Mouse (Mus musculus): ENCODE results near the gene Galntl6.
"Not testable (repeated sequence)": the region's sequence is repeated elsewhere in the genome, so short reads cannot be mapped to it uniquely, and the experiment has no call there.

Galntl6 gene

DNA sequence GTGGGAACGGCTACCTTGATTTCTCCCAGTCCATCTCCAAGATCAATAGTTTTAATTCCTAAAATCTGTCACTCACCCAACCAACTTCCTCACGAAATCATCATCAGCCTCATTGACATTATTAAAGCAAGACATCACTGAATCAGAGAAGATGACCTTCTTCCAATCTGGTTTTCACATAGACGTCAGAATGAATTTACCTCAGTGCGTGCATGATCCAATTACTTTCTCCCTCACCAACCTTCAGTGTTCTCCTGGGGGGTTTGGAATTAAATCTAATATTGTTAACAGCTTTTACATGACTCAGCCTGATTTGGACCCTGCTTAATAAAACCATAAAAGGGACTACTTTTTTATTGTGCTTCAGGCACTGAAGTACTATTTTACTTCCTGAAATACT, 307.7 kb downstream of the Galntl6 start:
- DNase-seq (ENCODE audit: low read depth, low spot score): no peak

DNA sequence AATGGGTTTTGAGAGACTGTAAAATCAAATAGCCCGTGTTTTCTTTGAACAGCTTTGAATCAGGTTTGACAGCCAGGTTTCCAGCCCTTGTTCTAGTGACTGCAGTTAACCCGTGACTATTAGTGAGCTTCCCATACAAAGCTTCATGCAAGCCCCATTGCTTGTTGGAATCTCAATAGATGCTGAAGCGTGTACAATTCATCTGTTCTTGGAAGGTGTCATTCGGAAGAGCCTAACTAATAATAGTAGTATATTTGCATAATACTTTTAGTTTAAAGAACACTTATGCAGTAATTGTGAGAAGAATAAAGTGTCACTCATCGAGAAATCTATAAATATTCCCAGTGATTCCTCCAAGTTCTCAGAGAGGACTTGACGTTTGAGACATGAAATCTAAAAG, 314.6 kb downstream of the Galntl6 start:
- peak; percentile 6 for DNase-seq (ENCODE audit: low read depth, low spot score)

DNA sequence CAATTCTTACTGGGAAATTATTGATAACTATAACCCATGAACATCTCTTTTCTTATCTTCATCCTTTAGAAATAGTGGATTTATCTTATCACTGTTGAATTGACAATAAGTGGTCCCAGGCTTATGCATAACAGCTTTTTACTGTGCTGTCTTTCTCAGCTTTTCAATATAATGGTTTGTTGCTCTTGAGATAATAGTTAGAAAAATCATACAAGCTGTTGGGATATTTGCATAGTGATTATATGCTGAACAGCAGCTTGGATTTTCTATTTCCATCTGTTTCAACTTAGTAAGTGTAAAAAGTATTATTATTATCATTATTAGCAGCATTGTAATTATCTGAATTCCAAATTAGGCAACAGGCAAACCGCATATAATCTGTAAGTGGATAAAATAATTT, 337.1 kb downstream of the Galntl6 start:
- no peak for DNase-seq (ENCODE audit: low read depth, low spot score)

DNA sequence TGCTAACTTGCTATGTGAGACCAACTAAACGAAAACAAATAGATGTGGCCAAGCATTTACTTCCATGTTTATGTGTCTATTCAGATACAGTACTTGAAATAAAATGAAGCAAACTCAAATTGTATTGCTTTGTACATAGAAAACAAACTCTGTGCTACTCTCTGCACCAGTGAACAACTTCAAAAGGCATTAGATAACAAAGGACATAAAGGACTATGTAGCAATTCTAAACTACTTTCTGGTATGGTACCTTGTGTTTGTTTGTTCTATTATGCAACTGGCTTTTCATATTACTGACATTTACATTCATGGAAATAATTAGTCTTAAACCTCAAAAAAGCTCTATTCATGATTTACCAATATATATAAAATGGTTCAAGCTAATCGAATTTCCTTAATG, 344.4 kb downstream of the Galntl6 start:
- no peak for DNase-seq (ENCODE audit: low read depth, low spot score)

DNA sequence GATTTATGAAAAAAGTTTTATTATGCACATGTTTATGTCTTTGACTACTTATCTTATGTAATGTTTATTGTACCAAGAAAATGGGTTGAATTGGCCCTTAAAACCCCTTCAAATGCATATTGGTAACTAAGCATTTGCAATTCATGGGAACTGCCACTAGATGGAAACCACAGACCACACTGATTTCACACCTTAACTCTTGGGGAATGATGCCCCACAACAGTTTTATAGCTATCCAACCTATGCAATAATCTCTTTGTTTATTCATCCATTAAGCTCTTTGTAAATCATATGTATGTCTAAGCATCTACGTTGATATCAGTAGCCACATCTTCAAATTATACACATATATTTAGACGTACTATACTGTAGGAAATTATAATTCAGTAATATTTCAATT, 346.3 kb downstream of the Galntl6 start:
- DNase-seq (ENCODE audit: low read depth, low spot score): peak; percentile 42

DNA sequence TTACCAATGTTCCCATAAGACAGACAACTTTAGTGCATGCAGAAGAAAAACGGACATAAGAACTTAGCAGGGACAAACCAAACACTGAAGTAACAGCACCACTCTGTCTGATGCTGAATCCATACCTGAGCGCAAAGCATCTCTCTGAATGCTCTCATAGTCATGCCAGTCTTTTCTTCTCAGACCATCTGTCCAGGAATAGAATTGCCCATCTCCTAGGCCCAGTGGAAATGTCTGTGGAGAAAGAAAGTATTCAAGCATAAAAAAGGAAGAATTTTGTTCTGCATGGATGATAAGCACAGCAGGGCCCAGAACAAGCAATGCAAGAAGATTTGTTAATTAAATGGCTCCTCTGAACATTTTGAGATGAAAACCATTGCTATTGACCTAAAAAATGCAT, 376.7 kb downstream of the Galntl6 start:
- no peak for DNase-seq (ENCODE audit: low read depth, low spot score)

DNA sequence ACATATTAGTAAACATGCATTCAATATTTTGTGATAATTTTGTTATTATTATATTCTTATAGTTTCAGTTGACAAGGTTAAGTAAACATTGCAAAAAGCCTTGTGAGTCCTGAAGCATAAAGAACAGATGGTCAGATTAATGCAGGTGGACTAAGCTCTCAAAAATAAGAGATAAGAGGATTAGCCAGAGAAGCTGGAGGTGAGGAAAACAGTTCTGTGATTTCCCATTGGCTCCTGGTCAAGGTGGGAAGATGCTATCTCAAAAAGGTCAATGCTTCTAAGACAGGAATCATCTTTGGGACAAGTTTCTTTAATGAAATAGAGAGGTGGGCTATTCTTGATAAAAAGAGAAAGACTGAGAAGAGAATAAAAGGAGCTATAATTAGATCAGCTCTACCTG, 377.8 kb downstream of the Galntl6 start:
- DNase-seq (ENCODE audit: low read depth, low spot score): no peak

DNA sequence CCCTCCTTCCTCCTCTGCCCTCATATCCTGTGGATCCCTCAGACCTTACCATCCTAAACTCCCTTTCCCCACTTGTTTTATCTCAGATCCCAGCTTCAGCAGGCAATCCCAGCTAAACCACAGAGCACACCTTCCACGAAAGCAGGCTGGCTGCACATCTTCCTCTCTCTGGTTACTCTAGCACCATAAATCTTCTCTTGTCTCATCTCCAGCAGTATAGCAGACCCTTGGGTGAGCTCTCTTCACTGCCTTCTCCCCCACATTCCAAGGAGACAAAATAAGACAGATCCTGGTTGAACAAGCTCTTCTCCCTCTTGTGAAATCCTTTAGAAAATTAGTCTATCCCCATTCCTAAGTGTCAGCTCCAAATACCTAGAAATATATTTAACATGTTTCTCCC, 389.0 kb downstream of the Galntl6 start:
- DNase-seq (ENCODE audit: low read depth, low spot score): no peak

DNA sequence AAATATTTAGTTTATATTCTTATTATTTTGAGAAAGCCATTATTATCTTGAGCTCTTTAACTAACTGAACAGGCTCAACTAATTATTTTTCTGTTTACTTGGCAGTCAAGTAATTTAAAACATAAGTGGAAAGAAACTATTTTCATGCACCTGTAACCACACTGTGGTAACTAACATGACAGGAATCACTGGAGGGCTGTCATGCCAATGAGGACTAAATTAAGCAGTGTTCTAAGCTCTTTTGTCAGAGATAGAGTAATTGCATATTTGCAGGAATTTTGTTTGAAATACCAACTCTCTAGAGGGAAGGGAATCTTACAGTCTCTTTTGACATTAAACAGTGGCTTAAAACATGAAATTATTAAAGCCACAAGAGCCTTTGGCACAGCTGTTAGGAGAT, 390.5 kb downstream of the Galntl6 start:
- no peak for DNase-seq (ENCODE audit: low read depth, low spot score)

DNA sequence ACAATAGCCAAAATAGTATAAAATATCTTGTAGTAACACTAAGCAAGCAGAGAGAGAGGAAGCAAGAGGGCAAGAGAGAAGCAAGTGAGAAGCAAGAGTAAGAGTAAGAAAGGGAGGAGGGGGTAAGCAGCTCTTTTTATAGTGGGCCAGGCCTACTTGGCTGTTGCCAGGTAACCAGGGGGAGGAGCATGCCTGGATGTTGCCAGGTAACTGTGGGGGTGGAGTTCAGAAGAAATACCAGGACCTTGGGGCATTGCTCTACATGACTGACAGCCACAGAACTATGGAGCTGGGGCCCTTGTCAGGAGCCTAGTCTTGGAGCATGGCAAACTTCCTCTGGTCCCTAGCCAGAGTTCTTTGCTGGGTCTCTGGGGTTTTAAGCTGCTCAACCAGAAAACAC, 401.9 kb downstream of the Galntl6 start:
- no peak for DNase-seq (ENCODE audit: low read depth, low spot score)

DNA sequence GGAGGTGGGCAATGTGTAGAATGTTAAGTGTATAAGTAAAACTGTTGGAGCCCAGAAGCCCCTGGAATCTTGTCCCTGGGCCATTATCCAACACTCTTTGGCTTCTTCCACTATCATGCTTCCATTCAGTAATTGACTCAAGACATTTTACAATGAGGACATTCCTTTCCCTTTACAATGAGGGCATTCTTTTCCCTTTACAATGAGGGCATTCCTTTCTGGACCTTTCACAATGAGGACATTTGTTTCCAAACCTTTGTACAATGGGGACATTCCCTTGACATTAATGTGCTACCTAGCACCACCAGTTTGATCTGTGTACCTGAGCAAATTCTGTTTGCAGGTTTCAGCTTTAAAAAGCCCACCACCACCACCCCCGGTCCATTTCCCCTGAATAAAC, 403.4 kb downstream of the Galntl6 start:
- DNase-seq (ENCODE audit: low read depth, low spot score): no peak

DNA sequence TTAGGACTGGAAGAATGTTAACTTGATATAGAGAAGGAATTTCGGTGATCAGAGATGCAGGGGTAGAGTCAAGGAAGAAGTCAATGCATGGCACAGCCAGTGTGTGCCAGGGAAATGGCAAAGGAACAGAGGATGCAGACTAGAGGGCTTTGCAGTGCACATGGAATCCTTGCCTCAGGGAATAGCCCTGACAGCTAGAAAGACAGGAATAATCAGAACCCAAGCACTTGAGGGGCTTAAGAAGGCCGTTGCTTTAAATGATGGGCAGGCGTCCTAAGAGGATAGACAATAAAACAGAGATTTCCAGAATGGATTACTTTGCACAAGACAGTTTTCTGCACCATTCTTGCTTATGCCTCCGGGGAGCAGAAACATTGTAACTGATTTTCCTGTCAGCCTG, 425.3 kb downstream of the Galntl6 start:
- no peak for DNase-seq (ENCODE audit: low read depth, low spot score)

DNA sequence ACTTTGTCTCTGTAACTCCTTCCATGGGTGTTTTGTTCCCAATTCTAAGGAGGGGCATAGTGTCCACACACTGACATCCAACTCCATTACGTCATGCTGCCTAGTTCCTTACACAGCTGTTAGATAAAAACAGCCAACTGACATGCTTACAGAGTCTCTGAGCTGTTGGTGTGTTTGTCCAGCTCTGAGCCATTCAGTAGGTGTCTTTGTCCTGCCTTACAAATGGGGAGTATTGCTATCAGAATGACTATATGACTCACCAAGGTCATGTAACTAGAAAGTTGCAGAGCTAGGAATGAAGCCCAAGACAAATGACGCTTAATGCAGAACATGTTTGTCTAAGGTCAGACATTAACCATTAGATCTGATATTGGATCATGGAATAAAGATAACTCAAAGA, 449.1 kb downstream of the Galntl6 start:
- not testable (repeated sequence) for DNase-seq (ENCODE audit: low read depth, low spot score)

DNA sequence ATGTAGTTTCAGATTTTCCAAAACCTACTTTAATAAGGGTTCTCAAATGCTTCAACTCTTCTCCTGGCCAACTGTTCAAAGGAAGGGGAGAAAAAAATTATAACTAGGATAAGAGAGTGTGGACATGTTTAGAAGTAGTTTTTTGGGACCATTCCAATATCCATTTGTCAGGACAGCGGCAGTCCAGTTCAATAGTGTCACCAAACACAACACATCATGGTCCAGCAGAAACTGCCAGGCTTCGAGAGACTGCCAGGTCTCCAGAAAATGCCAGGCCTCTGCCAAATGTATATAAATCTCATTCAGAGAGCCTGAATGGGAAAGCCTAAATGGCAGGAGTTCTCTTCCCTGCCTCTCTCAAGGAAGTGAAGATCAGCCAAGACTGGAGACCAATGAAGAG, 469.7 kb downstream of the Galntl6 start:
- no peak for DNase-seq (ENCODE audit: low read depth, low spot score)

DNA sequence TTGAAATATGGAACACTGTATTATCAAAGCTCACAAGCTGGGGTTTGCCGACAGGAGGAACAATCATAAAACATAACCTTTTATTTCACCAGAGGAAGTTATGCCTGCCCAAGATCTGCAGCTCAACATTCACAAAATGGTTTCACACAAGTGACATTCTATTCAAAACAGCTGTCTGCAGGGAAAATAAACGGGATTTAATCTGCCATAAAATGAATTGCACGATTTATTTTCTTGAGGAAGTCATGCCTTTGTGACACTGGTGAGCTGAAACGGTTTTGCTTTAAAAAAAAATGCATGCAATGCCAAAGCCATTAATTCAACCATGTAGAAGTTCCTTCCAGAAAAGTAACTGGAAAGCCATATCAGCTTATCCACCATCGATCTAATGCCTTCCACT, 494.0 kb downstream of the Galntl6 start:
- DNase-seq (ENCODE audit: low read depth, low spot score): no peak

DNA sequence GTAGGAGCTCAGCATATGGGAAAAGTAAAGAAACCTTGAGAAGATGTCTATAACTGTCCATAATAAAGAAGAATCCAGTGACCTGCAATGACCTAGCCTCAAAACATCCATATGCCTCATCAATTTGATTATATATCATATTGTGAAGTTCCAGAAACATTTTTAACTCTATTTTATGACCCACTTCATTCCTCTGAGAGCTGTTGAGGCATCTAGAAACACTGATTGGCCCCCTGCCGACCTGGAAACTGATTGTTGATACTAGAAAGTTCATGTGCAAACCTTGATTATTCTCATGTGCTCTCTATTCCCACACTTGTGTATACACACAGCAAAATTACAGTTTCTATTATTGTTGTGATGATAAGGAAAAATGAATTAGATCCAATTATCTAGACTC, 494.9 kb downstream of the Galntl6 start:
- no peak for DNase-seq (ENCODE audit: low read depth, low spot score)

DNA sequence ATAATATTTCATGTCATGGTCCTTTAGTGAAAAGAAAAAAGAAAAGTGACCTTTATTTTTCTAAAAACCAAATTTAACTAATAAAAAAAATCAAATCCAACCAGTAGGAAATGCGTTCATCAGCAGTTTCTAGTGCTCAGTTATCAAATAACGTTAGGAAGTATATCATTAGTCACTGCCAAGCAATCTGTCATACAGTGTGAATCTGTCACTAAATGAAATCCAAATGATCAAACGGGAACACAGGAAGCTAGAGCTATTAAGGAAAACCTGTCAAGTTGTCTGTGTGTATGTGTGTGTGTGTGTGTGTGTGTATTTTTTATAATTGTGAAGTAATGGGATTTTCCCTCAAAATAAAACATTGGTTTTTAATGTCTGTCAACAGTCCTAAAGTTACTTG, 515.9 kb downstream of the Galntl6 start:
- peak; percentile 22 for DNase-seq (ENCODE audit: low read depth, low spot score)

DNA sequence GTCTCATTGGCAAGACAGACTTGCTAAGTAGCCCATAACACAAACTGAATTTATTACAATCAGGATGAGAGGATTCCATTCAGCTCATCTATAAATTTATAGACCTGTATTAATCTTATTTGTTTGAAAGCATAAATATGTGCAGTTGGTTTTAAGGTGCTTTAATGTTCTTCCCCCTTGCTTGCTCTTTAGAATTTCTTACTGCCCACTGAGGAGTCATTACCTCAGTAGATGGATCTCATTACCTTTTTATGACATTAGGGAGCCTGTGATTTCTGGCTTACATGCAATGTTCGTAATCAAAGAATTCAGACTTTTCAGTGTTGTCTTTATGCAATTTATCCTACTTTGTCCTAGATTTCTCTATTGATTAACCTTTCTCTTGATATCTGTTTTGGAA, 516.6 kb downstream of the Galntl6 start:
- DNase-seq (ENCODE audit: low read depth, low spot score): no peak

DNA sequence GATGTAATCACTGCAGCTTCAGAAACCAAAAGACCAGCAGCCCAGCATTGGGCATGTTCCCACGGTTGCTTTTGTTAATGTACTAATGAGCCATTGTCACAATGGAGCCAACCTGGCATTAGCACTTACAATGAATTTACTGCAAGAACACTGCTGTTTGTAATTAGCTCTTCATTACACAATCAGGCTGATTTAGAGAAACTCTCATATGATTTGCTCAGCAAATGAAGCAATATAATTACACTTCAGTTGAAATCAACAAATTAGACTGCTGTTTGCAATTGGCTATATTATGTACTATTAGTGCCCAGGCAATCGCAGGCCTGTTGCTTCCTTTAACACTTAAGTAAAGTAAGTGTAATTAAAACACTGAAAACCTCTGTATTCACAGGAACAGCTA, 540.1 kb downstream of the Galntl6 start:
- peak; percentile 38 for DNase-seq (ENCODE audit: low read depth, low spot score)

DNA sequence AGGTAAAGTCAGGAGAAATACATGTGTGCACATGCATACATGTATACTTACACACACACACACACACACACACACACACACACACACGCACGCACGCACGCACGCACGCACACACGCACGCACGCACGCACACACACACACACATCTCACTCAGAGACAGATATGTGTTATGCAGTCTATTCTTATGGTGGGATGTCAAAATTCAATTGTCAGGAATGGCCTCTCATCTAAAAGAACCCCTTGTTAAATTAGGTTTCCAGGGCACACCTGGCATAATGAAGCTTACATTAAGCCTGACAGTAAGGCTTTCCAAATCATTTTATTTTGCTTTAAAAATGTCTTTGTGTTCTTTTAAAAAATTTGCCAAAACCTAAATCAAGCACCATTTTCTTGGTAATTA, 540.5 kb downstream of the Galntl6 start:
- DNase-seq (ENCODE audit: low read depth, low spot score): no peak

DNA sequence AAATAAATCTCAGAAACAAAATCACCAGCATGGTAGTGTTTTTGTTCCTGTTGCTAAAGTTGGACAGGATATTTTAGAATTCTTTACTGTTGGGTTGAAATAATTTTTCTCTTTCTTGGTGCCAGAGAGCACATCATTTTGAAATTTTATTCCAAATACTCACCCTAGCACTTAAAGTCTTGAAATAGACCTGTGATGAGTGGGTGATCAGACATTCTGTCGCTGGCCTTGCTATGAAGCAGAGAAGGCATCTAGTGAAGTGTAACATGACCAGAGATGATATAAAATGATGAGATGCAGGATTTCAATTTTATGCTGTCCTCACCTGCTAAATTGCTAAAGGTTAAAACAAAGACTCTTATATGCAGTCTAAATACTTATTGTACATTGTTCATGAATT, 581.3 kb downstream of the Galntl6 start:
- DNase-seq (ENCODE audit: low read depth, low spot score): peak; percentile 63

DNA sequence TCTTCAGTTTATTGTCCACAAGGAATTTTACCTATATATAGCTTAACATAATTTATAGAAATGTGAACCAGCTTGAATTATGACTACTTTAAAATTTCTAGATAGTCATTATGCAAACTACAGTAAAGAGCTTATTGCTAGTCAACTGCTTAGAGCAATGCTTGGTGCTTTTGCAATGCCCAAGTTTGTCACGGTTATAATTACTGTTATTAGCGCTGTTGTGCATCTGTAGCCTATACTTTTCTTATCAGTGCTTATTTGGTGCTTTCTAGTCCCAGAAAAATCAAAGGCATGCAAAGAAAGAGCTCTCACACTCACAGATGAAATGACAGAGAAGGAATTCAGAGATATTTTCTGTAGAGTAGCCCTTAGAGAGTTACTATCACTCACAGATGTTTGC, 599.0 kb downstream of the Galntl6 start:
- no peak for DNase-seq (ENCODE audit: low read depth, low spot score)

DNA sequence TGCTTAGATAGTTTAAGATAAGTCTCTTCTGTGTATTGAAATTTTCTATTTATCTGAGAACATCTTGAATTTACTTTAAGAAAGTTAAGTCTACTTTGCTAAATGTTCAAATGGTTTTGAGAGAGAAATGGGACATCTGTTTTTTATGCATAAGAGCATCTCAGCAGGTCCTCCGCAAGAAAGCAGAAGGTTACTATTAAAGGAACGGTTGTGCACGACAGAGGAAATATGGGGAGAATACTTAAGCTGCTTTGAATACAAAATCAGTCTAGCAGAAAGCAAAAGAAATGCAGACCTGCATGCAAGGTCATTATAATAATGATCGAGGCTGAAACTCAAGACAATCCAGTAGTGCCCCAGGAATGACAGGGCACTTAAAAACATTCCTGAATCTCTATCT, 621.0 kb downstream of the Galntl6 start:
- peak; percentile 70 for DNase-seq (ENCODE audit: low read depth, low spot score)

DNA sequence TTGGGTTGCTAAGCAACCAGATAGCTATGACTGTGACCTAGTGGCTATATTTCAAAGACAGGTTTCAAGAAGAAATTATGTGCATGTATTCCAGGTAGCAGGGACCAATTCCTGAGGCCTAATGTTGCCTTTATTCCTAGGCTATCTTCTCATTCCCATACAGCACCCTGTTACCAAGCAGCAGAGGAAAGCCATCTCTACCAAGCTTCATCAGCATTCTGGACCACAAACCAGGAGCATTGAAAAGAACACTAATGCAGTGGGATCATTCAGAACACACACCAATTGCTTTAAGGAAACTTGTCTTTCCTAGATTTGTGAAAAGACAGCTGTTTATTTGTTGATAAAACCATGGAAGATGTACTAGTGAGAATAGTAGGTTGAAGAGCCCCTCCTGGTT, 622.4 kb downstream of the Galntl6 start:
- DNase-seq (ENCODE audit: low read depth, low spot score): no peak

DNA sequence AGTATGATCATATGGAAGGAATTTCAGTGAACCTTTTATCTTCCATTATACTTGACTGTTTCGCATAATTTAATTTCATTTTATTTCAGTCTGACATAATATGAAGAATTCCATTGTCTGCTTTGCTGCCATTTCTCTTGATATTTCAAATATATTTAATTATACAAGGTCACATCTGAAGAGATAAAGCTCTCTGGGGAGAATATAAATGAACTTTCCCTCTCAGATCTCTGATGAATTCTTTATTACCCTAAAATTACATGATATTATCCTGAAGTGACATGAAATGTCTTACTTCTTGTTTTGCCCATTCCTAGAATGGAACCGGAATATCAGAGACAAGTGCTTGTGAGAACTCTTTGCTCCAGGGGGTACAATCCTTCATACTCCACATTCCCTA, 647.0 kb downstream of the Galntl6 start:
- DNase-seq (ENCODE audit: low read depth, low spot score): no peak
